Mouse (Mus musculus): Measurements from ENCODE around the gene Sp2. TPM values are rescaled to one million over a fixed set of nuclear protein-coding genes. Genes with fewer than 3 reads are reported as not detected.

The Sp2 gene
- total and polyA plus RNA-seq, 3 experiments = 1.1 to 21.0 (median 2.8) TPM

DNA sequence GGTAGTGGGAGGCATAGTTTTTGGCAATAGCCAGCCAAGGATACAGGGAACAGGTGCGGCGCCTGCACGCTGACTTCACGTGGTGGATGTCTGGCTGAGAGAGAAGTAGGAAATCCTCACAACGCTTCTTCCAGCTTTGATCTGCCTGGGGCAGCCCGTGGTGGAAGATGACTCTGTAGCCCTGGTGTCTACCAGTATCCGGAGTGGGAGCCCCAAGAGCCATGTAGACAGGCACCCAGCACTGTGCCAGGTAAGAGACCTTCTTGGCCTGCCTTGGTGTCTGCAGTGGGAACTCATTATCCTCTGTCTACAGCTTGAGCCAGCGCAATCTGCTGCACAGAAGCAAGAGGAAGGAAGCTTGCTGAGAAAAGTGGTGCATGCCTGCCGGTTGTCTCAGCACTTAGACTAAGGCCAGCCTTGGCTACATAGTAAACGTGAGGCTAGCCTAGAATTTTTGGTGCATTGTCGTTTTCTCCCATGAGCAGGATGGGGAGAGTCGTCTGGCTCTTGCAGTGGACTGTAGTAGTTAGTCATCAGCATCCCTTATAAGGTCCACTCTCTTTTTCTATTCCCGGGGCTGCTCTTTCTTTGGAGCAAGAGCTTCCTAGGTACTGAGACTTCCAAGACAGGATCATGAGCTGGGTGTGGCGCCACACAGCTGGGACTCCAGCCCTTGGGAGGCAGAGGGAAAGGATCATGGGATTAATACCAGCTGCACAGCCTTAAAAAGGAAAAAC lies 37.7 kb downstream of the Sp2 start:
- Histone ChIP-seq H3K4me1 (ENCODE audit: control insufficient read depth in 1 of 2, insufficient read depth in 2 of 2) (peaks cover 9 to 57% of the 10 kb centered on the region in 2 experiments), H3K9ac (ENCODE audit: insufficient read depth, low read depth) (peak overlapping the region; percentile 42)

GRCm38 (mm10) chr11:96943746-96944304 lies 38.9 kb downstream of the Sp2 start, which contains the start of gene Pnpo:
Gene Pnpo, minus strand, starts transcription at chr11:96943986.
- in situ Hi-C loops (cut with MboI; ENCODE audit: low pct_ligation_motif_present, low pct_unique_long_range_greater_than_20kb, low sequenced_read_pairs) (no loop called here), dilution Hi-C loops (cut with MboI; ENCODE audit: extremely low pct_ligation_motif_present, extremely low pct_unique_long_range_greater_than_20kb, low sequenced_read_pairs) (no loop called here)
- DNase-seq (ENCODE audit: extremely low read depth) = peak; percentile 100
- H3K9me3 ChIP-seq (replicated peaks; ENCODE audit: low read length) = no peaks in the 10 kb centered on the region
- no peaks in the 10 kb centered on the region for H3K27me3 ChIP-seq (replicated peaks)
- peaks cover 9 to 69% of the 10 kb centered on the region in 2 experiments for H3K4me1 ChIP-seq (ENCODE audit: control insufficient read depth in 1 of 2, insufficient read depth in 2 of 2)
- H3K27ac ChIP-seq (ENCODE audit: insufficient read depth, low read depth) = peak within 1 kb of the TSS; percentile 48; the same call in 1 of the 2 replicates
- H3K36me3 ChIP-seq (replicated peaks in 1 of 2; ENCODE audit: control insufficient read depth in 1 of 2, insufficient read depth in 1 of 2, low read length in 1 of 2) = peaks cover 25 to 62% of the 10 kb centered on the region in 2 experiments
- H3K79me2 ChIP-seq (replicated peaks; ENCODE audit: control insufficient read depth, extremely low read depth, insufficient read depth, poor library complexity, severe bottlenecking) = peaks cover 11% of the 10 kb centered on the region; the same call in 1 of the 2 replicates
- peak within 1 kb of the TSS; percentile 86 for H3K4me2 ChIP-seq (ENCODE audit: insufficient read depth, low read depth, poor library complexity, severe bottlenecking)
- H3K9ac ChIP-seq (ENCODE audit: insufficient read depth, low read depth) = peak within 1 kb of the TSS; percentile 53
- H3K4me3 ChIP-seq (replicated peaks in 1 of 3; ENCODE audit: low read depth in 2 of 3, low read length in 2 of 3, poor library complexity in 1 of 3) = peak within 1 kb of the TSS; percentile 70 to 93 (median 86)
- TF ChIP-seq USF1 (IDR thresholded peaks at IDR 0.05; ENCODE audit: low read depth, low read length) (peak; percentile 92), POLR2A (IDR thresholded peaks at IDR 0.05; ENCODE audit: low read depth, low read length) (peak; percentile 76), MAX (IDR thresholded peaks at IDR 0.05; ENCODE audit: low read length) (peak; percentile 100), POLR2AphosphoS2 (IDR thresholded peaks at IDR 0.05; ENCODE audit: low read depth, low read length) (peak; percentile 60; the same call in 1 of the 2 replicates), E2F4 (IDR thresholded peaks at IDR 0.05; ENCODE audit: insufficient replicate concordance, low read depth, low read length) (peak; percentile 84; the same call in 1 of the 2 replicates), SIN3A (IDR thresholded peaks at IDR 0.05; ENCODE audit: low read length) (peak; percentile 99), JUN (IDR thresholded peaks at IDR 0.05; ENCODE audit: insufficient read depth, low read depth, low read length) (no peak), USF2 (conservative IDR thresholded peaks at IDR 0.05; ENCODE audit: low read depth, low read length) (peak; percentile 92), KAT2A (IDR thresholded peaks at IDR 0.05; ENCODE audit: insufficient replicate concordance, low read length) (no peak), ZNF384 (IDR thresholded peaks at IDR 0.05; ENCODE audit: low read depth, low read length) (no peak), MXI1 (IDR thresholded peaks at IDR 0.05; ENCODE audit: low read depth, low read length) (peak; percentile 100), MAZ (IDR thresholded peaks at IDR 0.05; ENCODE audit: low read depth, low read length) (peak; percentile 82), CHD1 (IDR thresholded peaks at IDR 0.05; ENCODE audit: low read depth, low read length) (no peak), NELFE (IDR thresholded peaks at IDR 0.05; ENCODE audit: low read depth, low read length) (peak; percentile 75), CHD2 (IDR thresholded peaks at IDR 0.05; ENCODE audit: low read length) (peak; percentile 95), UBTF (IDR thresholded peaks at IDR 0.05; ENCODE audit: low read depth, low read length) (no peak), MYC (IDR thresholded peaks at IDR 0.05; ENCODE audit: low read depth, low read length) (peak; percentile 100), CTCF (conservative IDR thresholded peaks at IDR 0.05 in 1 of 2, IDR thresholded peaks at IDR 0.05 in 1 of 2; ENCODE audit: low read depth in 2 of 2, low read length in 2 of 2) (no peak), TBP (conservative IDR thresholded peaks at IDR 0.05; ENCODE audit: low read depth, low read length) (peak; percentile 56; the same call in 1 of the 2 replicates), NRF1 (IDR thresholded peaks at IDR 0.05; ENCODE audit: low read depth, low read length) (peak; percentile 40; the same call in 1 of the 2 replicates), GABPA (IDR thresholded peaks at IDR 0.05; ENCODE audit: insufficient replicate concordance, low read depth, low read length) (peak; percentile 46; the same call in 1 of the 2 replicates), PAX5 (IDR thresholded peaks at IDR 0.05; ENCODE audit: low read length) (no peak), ELF1 (IDR thresholded peaks at IDR 0.05; ENCODE audit: low read depth, low read length) (peak; percentile 96), TCF12 (IDR thresholded peaks at IDR 0.05; ENCODE audit: low read depth, low read length) (peak; percentile 55), EP300 (IDR thresholded peaks at IDR 0.05; ENCODE audit: low read length) (no peak), MEF2A (IDR thresholded peaks at IDR 0.05; ENCODE audit: borderline replicate concordance, low read depth, low read length) (peak; percentile 47; the same call in 1 of the 2 replicates), BHLHE40 (IDR thresholded peaks at IDR 0.05; ENCODE audit: low read depth, low read length) (peak; percentile 87)

More for the DNA sequence above, 37.7 kb downstream of the Sp2 start:
- Histone ChIP-seq H3K36me3 (replicated peaks in 1 of 2; ENCODE audit: control insufficient read depth in 1 of 2, insufficient read depth in 1 of 2, low read length in 1 of 2) (peaks cover 28 to 62% of the 10 kb centered on the region in 2 experiments), H3K4me3 (replicated peaks in 1 of 3; ENCODE audit: low read depth in 2 of 3, low read length in 2 of 3, poor library complexity in 1 of 3) (peak overlapping the region; percentile 61 to 93 (median 70)), H3K27ac (ENCODE audit: insufficient read depth, low read depth) (no peak overlapping the region), H3K4me2 (ENCODE audit: insufficient read depth, low read depth, poor library complexity, severe bottlenecking) (peak overlapping the region; percentile 86), H3K79me2 (replicated peaks; ENCODE audit: control insufficient read depth, extremely low read depth, insufficient read depth, poor library complexity, severe bottlenecking) (peaks cover 11% of the 10 kb centered on the region; the same call in 1 of the 2 replicates), H3K9me3 (replicated peaks; ENCODE audit: low read length) (peaks cover 5% of the 10 kb centered on the region), H3K27me3 (replicated peaks) (no peaks in the 10 kb centered on the region)
- in situ Hi-C loops (cut with MboI; ENCODE audit: low pct_ligation_motif_present, low pct_unique_long_range_greater_than_20kb, low sequenced_read_pairs) (no loop called here), dilution Hi-C loops (cut with MboI; ENCODE audit: extremely low pct_ligation_motif_present, extremely low pct_unique_long_range_greater_than_20kb, low sequenced_read_pairs) (no loop called here)
- TF ChIP-seq SIN3A (IDR thresholded peaks at IDR 0.05; ENCODE audit: low read length) = peak; percentile 29; the same call in 1 of the 2 replicates
- no peak for TF ChIP-seq CHD1 (IDR thresholded peaks at IDR 0.05; ENCODE audit: low read depth, low read length)
- TF ChIP-seq KAT2A (IDR thresholded peaks at IDR 0.05; ENCODE audit: insufficient replicate concordance, low read length) = no peak
- 0 out of 2 replicates have a peak, but pooled peaks have one; percentile 9 for TF ChIP-seq ELF1 (IDR thresholded peaks at IDR 0.05; ENCODE audit: low read depth, low read length)
- peak; percentile 79 for TF ChIP-seq MAX (IDR thresholded peaks at IDR 0.05; ENCODE audit: low read length)
- TF ChIP-seq MXI1 (IDR thresholded peaks at IDR 0.05; ENCODE audit: low read depth, low read length) = peak; percentile 60; the same call in 1 of the 2 replicates
- peak; percentile 92 for TF ChIP-seq MYC (IDR thresholded peaks at IDR 0.05; ENCODE audit: low read depth, low read length)
- no peak for TF ChIP-seq GABPA (IDR thresholded peaks at IDR 0.05; ENCODE audit: insufficient replicate concordance, low read depth, low read length)
- TF ChIP-seq BHLHE40 (IDR thresholded peaks at IDR 0.05; ENCODE audit: low read depth, low read length) = peak; percentile 64
- DNase-seq (ENCODE audit: extremely low read depth) = peak; percentile 31

Measured in CH12.LX (cell line).